Mouse (Mus musculus): ENCODE results near the gene Mybphl. TPM values are rescaled to one million over a fixed set of nuclear protein-coding genes. Genes with fewer than 3 reads are reported as not detected.

Mybphl gene
- total RNA-seq, 2 experiments from 2014 or later: not detected

- TF ChIP-seq CTCF (IDR thresholded peaks at IDR 0.05): peak; percentile 35
- DNase-seq: no peak
- intact Hi-C loops (cut with DNase I): no loop called here
- no peak overlapping the region for H3K4me3 ChIP-seq
- no peak overlapping the region for H3K27ac ChIP-seq
These were observed 16.0 kb downstream of the Mybphl start for GRCm38 (mm10) chr3:108380695-108381094.

GRCm38 (mm10) chr3:108381945-108382875 is 17.5 kb downstream of the Mybphl start:
- Histone ChIP-seq H3K4me3 (peak overlapping the region; percentile 60), H3K27ac (peak overlapping the region; percentile 41; the same call in 1 of the 2 replicates)
- no peak for TF ChIP-seq CTCF (IDR thresholded peaks at IDR 0.05)
- intact Hi-C loops (cut with DNase I): no loop called here
- no peak for DNase-seq

DNA sequence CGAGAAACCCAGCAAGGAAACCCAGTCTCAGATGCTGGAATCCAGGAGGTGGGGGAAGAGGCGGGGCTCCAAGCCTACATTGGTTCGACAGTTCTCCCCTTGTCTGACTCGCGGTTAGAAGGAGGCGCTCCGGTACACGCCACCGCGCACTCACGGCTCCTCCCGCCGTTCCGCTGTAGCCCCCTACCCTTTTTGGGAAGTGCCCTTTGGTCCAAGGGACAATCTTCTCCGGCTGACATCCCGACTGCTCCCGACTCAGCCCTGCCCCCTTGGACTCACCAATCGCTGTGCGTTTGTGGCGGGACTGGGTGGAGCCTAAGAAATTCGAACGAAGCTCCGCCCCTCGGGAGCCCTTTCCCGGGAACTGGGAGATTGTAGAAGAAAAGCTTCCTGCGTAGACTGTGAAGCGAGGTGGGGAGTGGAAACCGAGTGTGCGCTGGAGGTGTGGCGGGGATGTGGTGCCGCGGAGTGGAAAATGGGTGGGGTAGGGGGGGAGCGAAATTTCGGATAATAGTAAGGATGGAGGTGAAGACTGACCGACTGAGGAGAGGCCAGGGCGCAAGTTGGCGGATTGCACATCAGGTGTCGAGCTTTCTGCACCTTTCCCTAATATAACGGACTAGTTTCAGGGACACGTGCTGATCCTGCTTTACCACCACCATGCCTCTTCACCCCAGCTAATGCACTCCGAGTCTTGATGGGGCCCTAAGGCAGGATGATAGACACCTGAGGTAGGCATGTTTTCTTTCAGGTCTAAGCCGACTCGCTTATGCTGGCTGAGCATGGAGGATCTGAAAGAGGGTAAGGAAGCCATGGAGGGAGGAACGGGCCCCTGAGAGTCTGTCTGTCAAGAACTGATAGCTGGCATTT is 19.0 kb downstream of the Mybphl start, which contains the start of gene Psrc1:
Psrc1 (plus strand) TSS at position 355 of the 870 bp plus-strand sequence.
- Histone ChIP-seq H3K4me3 (peak within 1 kb of the TSS; percentile 92), H3K27ac (peak within 1 kb of the TSS; percentile 66)
- intact Hi-C loops (cut with DNase I): loop anchor here (1.0 kb wide), 1 partner anchor 223 kb away; no protein-coding TSS in a partner anchor
- TF ChIP-seq CTCF (IDR thresholded peaks at IDR 0.05): no peak
- peak; percentile 91 for DNase-seq

GRCm38 (mm10) chr3:108384425-108384824 is 19.7 kb downstream of the Mybphl start:
- DNase-seq: no peak
- no peak overlapping the region for H3K4me3 ChIP-seq
- H3K27ac ChIP-seq: no peak overlapping the region
- intact Hi-C loops (cut with DNase I): loop anchor here (1.0 kb wide), 1 partner anchor 224 kb away; no protein-coding TSS in a partner anchor
- no peak for TF ChIP-seq CTCF (IDR thresholded peaks at IDR 0.05)

GRCm38 (mm10) chr3:108386186-108386585 is 21.5 kb downstream of the Mybphl start:
- H3K27ac ChIP-seq: no peak overlapping the region
- no peak for DNase-seq
- intact Hi-C loops (cut with DNase I): loop anchor here (5.0 kb wide), 1 partner anchor 59 kb away; no protein-coding TSS in a partner anchor
- no peak for TF ChIP-seq CTCF (IDR thresholded peaks at IDR 0.05)
- no peak overlapping the region for H3K4me3 ChIP-seq

DNA sequence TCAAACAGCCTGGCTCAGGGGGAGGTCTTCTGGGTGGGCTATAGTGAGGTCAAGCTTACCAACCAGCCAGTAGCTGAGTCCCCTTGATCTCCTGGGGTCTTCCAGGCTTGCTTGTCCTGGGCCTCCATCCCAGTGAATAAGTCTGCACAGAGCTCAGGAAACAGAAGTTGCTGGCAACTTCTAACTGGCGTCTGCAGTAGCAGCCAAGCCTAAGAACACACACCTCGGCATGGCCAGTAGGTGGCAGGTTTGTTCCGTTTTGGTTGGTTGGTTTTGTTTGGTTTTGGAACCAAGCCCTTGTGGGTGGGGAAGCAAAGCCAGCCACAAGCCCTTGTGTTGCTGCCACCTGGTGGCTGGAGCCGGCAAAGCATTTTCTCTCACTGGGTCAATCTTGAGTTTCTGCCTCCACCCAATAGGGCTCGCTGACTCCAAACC is 24.4 kb downstream of the Mybphl start:
- H3K27ac ChIP-seq: peak overlapping the region; percentile 56; the same call in 1 of the 2 replicates
- DNase-seq: peak; percentile 95
- peak; percentile 99; the same call in 1 of the 2 replicates for TF ChIP-seq CTCF (IDR thresholded peaks at IDR 0.05)
- peak overlapping the region; percentile 45 for H3K4me3 ChIP-seq
- intact Hi-C loops (cut with DNase I): loop anchor here (1.0 to 5.0 kb wide), 3 partner anchors 62 to 224 kb away; no protein-coding TSS in a partner anchor

DNA sequence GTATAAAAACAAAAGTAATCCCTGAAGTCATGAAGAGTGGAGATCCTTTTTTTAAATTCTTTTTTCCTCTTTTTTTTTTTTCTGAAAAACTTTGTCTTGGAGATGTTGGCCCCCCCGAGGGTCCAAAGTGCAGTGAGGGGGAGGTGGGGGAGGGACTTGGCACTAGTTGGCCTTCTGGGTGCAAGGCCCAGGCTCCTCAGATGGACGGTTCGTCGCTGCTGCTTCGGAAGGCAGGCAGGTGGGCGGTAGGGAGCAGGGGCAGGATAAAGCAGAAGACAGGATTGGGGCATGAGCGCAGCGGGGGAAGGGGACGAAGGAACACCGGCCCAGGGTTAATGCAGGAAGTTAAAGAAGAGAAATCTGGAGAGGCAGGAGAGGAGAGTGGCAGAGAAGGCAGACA is 27.6 kb downstream of the Mybphl start:
- H3K27ac ChIP-seq: no peak overlapping the region
- intact Hi-C loops (cut with DNase I): no loop called here
- no peak for TF ChIP-seq CTCF (IDR thresholded peaks at IDR 0.05)
- no peak overlapping the region for H3K4me3 ChIP-seq
- no peak for DNase-seq

GRCm38 (mm10) chr3:108392793-108393192 is 28.1 kb downstream of the Mybphl start:
- Histone ChIP-seq H3K4me3 (no peak overlapping the region), H3K27ac (no peak overlapping the region)
- intact Hi-C loops (cut with DNase I): no loop called here
- TF ChIP-seq CTCF (IDR thresholded peaks at IDR 0.05): no peak
- no peak for DNase-seq

DNA sequence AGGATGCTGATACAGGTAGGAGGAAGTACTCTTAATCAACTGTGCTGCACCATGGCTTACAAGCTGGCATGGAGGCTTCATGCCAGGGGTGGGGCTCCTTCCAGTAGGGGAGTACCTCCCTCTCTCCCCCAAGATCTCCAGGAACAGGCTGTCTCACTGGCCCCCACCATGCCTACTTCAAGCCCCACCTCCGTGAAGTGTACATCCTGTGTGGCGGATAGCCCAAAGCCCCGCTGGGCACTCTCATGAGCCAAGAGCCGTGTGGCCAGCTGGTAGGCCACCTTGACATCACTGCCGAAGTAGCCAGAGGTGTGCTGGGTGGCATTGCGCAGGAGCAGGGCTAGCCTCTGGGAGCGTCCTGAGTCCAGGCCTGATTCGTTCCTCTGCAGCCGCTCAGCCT is 33.6 kb downstream of the Mybphl start:
- no peak for TF ChIP-seq CTCF (IDR thresholded peaks at IDR 0.05)
- Histone ChIP-seq H3K4me3 (no peak overlapping the region), H3K27ac (no peak overlapping the region)
- no peak for DNase-seq
- intact Hi-C loops (cut with DNase I): no loop called here

DNA sequence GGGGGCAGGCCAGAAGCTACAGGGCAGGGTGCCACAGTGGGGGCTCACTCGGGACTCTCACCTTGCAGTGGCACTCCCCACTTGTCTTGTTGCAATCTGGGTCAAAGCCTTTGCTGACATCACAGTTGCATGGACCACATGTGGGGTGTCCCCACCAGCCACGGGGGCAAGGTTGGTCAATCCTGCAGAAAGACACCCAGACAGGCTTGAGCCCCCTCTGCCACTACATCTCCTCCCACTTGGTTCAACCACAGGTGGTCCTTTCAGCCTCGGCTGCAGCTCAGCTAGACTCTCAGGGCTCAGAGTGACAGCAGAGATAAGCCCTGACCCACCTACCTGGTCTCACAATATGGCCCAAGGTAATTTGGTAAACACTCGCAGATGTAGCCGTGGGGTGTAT is 35.7 kb downstream of the Mybphl start:
- no peak for TF ChIP-seq CTCF (IDR thresholded peaks at IDR 0.05)
- H3K27ac ChIP-seq: no peak overlapping the region
- peak; percentile 15 for DNase-seq
- intact Hi-C loops (cut with DNase I): loop anchor here (2.0 kb wide), 1 partner anchor 162 kb away; the partner anchor contains the start of gene Tmem167b
- H3K4me3 ChIP-seq: no peak overlapping the region

- intact Hi-C loops (cut with DNase I): loop anchor here (1.0 to 2.0 kb wide), 2 partner anchors 57 to 161 kb away; partner anchors contain the start of gene Tmem167b
- peak; percentile 95 for TF ChIP-seq CTCF (IDR thresholded peaks at IDR 0.05)
- DNase-seq: peak; percentile 96
- Histone ChIP-seq H3K27ac (peak overlapping the region; percentile 31; the same call in 1 of the 2 replicates), H3K4me3 (peak overlapping the region; percentile 6; the same call in 1 of the 2 replicates)
These were observed 37.2 kb downstream of the Mybphl start for GRCm38 (mm10) chr3:108401692-108402527.
